Mouse (Mus musculus) cortical plate, adult 2 months (tissue): ENCODE data around the gene Stard7.

Experiments
- CTCF ChIP-seq: fragments of 200-500 bp; IDR thresholded peaks from 2 replicates; pipeline ENCODE4 v1.5.1; 2011; ENCODE audit warnings: mild to moderate bottlenecking, control low read depth, low read length; ENCODE audit not compliant: insufficient read depth; ENCODE audit errors: extremely low read depth
- POLR2A ChIP-seq: fragments of 200-500 bp; IDR thresholded peaks from 2 replicates; pipeline ENCODE4 v1.6.1; 2011; ENCODE audit warnings: mild to moderate bottlenecking, low read length, control low read depth; ENCODE audit not compliant: insufficient read depth; ENCODE audit errors: extremely low read depth

DNA sequence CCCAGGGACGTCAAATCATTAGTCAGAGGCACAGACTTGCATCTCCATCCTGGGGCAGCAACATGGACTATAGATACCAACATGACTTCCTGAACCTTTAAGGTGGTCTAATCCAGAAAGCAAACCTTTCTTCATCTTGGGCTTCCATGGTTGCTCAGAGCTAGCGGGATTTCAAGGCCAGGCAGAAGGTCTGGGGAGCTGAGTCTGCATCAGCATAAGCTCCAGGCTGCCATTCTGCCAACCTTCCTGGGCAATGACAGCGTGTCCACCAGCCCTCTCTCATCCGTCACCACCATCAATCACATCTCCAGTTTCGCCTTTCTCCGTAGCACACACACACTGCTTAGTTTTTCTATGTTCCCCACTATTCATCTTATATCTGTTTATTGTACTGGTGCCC is 69.2 kb downstream of the Stard7 start:
- TF ChIP-seq CTCF (no peak), POLR2A (no peak)
